Mouse (Mus musculus) kidney, embryonic 15.5 days (tissue): ENCODE results near the gene Cxcl16. TPM values are rescaled to one million over a fixed set of nuclear protein-coding genes. Genes with fewer than 3 reads are reported as not detected.

Experiments used
- ATAC-seq: fragments of 200-750 bp; cut with Nextera tagmentation; replicated peaks from 2 replicates; pipeline ENCODE4 v1.8.0; 2017; ENCODE audit warnings: moderate TSS enrichment; ENCODE audit not compliant: low FRiP score
- H3K27ac ChIP-seq: fragments of 300-500 bp; sonication (generic); 2 replicates; pipeline ENCODE4 v1.5.1; 2015; ENCODE audit warnings: mild to moderate bottlenecking, inconsistent platforms
- H3K27me3 ChIP-seq: fragments of 300-500 bp; sonication (generic); 2 replicates; pipeline ENCODE4 v1.6.1; 2015; ENCODE audit warnings: inconsistent platforms
- H3K36me3 ChIP-seq: fragments of 300-500 bp; sonication (generic); 2 replicates; pipeline ENCODE4 v1.6.1; 2015; ENCODE audit warnings: inconsistent platforms
- H3K4me1 ChIP-seq: fragments of 300-500 bp; sonication (generic); 2 replicates; pipeline ENCODE4 v1.6.1; 2015; ENCODE audit warnings: inconsistent platforms
- H3K4me2 ChIP-seq: fragments of 300-500 bp; sonication (generic); 2 replicates; pipeline ENCODE4 v1.6.1; 2015; ENCODE audit warnings: moderate library complexity, mild to moderate bottlenecking, inconsistent platforms
- H3K4me3 ChIP-seq: fragments of 300-500 bp; sonication (generic); replicated peaks from 2 replicates; pipeline ENCODE4 v1.5.1; 2015; ENCODE audit warnings: mild to moderate bottlenecking, inconsistent platforms
- H3K9ac ChIP-seq: fragments of 300-500 bp; sonication (generic); 2 replicates; pipeline ENCODE4 v1.6.1; 2015; ENCODE audit warnings: mild to moderate bottlenecking, inconsistent platforms
- H3K9me3 ChIP-seq: fragments of 300-500 bp; sonication (generic); replicated peaks from 2 replicates; pipeline ENCODE4 v1.6.1; 2016; ENCODE audit warnings: inconsistent platforms
- WGBS: fragments of 180-500 bp; shearing (Covaris S2); methylation state at CpG from one replicate; pipeline ENCODE4 v1.1.7; 2015; ENCODE audit warnings: mixed read lengths; 5-methylcytosine and 5-hydroxymethylcytosine counted together
- polyA plus RNA-seq: library from polyadenylated mRNA; unstranded; fragments of >200 nt; fragmentation: Nextera tagmentation; extraction: Ambion mirVana; gene quantifications from 2 replicates; pipeline ENCODE4 v1.2.1, GENCODE M21; 2015

The Cxcl16 gene
- polyA plus RNA-seq, 1 experiment from 2014 or later: 6.9 TPM

DNA sequence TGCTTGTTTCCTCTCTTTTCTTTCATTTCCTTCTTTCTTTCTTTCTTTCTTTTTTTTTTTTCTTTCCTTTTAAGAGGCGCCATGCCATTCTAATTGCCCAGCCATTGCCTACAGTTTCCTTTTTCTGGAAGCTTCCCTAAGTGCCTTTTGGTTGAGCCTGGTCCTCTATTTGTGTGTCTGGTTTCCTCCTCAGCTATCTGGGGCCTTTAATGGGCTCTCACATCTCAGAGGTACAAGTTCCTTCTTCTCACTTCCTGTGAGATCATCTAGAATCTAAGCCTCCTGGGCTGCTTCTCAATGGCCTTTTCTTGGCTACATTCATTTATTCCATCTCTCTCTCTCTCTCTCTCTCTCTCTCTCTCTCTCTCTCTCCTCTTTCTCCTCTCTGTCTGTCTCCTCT is 12.4 kb downstream of the Cxcl16 start:
- H3K27ac ChIP-seq: no peak overlapping the region
- no peak overlapping the region for H3K9ac ChIP-seq
- H3K4me2 ChIP-seq: no peak overlapping the region
- H3K27me3 ChIP-seq: no peaks in the 10 kb centered on the region
- H3K9me3 ChIP-seq: no peaks in the 10 kb centered on the region
- no peaks in the 10 kb centered on the region for H3K36me3 ChIP-seq
- H3K4me1 ChIP-seq: peaks cover 9% of the 10 kb centered on the region
- WGBS: 85% methylated on average over 1 of the region's 1 CpGs
- no peak for ATAC-seq
- no peak overlapping the region for H3K4me3 ChIP-seq

DNA sequence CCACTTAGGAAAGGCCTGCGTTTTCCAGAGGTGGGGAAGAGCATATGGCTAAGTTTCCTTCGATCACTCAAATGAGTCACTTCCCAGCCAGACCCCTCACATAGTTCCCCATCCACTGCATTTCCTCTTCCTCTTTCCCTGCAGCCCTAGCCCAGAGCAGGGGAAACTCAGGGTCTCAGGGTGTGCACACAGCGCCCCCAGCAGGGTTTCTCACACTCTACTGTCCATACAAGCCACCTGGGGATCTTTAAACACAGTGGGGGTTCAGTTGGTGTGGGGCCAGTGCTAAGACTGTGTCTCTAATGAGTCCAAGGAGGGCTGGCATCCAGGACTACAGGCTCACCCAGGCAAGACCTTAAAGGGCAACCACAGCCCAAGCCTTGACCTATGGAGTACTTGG is 13.0 kb downstream of the Cxcl16 start:
- WGBS: 59% methylated on average over 3 of the region's 3 CpGs
- Histone ChIP-seq H3K9ac (no peak overlapping the region), H3K4me1 (0 out of 2 replicates have a peak, but pooled peaks cover 7% of the 10 kb centered on the region), H3K36me3 (no peaks in the 10 kb centered on the region), H3K4me2 (no peak overlapping the region), H3K4me3 (no peak overlapping the region), H3K27ac (no peak overlapping the region), H3K27me3 (no peaks in the 10 kb centered on the region), H3K9me3 (no peaks in the 10 kb centered on the region)
- ATAC-seq: no peak

DNA sequence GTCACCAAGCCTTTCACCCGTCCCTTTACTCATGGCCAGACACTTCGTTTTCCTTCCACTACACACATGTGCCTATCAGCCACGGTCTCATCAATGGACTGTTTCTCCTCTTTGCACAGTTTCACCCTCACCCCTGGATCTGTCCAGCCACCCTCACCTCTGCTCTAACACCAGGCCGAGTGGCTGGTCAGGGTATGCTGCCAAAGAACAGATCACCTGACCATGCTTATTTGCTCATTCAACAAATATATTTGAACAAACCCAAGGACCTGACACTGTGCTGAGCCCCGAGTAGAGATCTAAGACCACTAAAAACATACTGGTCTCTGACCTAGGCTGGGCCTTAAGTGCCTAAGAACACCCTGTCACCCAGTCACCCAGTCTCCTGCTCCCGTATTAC is 15.1 kb downstream of the Cxcl16 start:
- 73% methylated on average over 6 of the region's 6 CpGs for WGBS
- ATAC-seq: no peak

DNA sequence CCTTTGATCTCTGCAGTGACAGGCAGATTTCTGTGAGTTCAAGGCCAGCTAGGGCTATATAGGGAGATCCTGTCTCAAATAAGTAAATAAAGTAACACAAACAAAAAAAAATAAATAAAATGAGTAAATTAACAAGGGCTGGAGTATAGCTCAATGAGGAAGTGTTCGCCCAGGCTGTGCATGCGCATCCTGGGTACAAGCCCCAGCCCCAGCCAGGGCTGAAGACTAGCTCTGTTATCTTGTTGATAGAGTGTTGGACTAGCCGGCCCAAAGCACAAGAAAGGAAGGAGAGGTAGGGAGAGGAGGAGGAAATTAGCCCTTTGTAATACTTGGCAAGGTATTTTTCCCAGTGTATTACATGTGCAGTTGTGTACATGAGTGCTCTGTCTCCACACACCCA is 15.8 kb downstream of the Cxcl16 start:
- Histone ChIP-seq H3K4me2 (no peak overlapping the region), H3K27ac (no peak overlapping the region), H3K9ac (no peak overlapping the region), H3K9me3 (no peaks in the 10 kb centered on the region), H3K4me3 (no peak overlapping the region), H3K27me3 (no peaks in the 10 kb centered on the region), H3K4me1 (no peaks in the 10 kb centered on the region), H3K36me3 (peaks cover 22% of the 10 kb centered on the region)
- no peak for ATAC-seq
- WGBS: 90% methylated on average over 3 of the region's 3 CpGs

More for the DNA sequence above, 15.1 kb downstream of the Cxcl16 start:
- no peaks in the 10 kb centered on the region for H3K27me3 ChIP-seq
- no peaks in the 10 kb centered on the region for H3K9me3 ChIP-seq
- no peak overlapping the region for H3K9ac ChIP-seq
- no peak overlapping the region for H3K27ac ChIP-seq
- H3K4me1 ChIP-seq: no peaks in the 10 kb centered on the region
- H3K36me3 ChIP-seq: peaks cover 15% of the 10 kb centered on the region
- H3K4me3 ChIP-seq: no peak overlapping the region
- no peak overlapping the region for H3K4me2 ChIP-seq

DNA sequence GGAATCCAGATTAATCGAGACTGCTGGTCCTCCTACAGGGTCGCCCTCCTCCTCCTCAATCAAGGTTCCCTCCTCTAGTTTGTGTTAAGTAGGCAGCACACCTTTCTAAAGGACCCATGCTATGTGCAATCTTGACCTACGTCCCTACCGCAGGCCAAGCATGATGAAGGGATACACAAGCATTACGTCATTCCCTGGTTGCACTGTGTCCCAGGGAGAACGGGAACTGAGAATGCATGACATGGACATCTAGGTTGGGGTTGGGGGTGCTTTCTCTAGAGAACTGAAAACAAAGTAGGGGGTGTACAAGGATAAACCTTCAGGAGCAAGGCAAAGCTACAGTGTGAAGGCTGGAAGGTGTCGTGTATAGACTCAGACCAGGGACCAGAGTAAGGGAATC is 17.9 kb downstream of the Cxcl16 start:
- no peak overlapping the region for H3K4me3 ChIP-seq
- H3K4me1 ChIP-seq: no peaks in the 10 kb centered on the region
- H3K9me3 ChIP-seq: no peaks in the 10 kb centered on the region
- WGBS: 89% methylated on average over 7 of the region's 7 CpGs
- H3K27ac ChIP-seq: no peak overlapping the region
- H3K4me2 ChIP-seq: no peak overlapping the region
- no peaks in the 10 kb centered on the region for H3K27me3 ChIP-seq
- H3K9ac ChIP-seq: no peak overlapping the region
- H3K36me3 ChIP-seq: peaks cover 43% of the 10 kb centered on the region
- ATAC-seq: no peak

DNA sequence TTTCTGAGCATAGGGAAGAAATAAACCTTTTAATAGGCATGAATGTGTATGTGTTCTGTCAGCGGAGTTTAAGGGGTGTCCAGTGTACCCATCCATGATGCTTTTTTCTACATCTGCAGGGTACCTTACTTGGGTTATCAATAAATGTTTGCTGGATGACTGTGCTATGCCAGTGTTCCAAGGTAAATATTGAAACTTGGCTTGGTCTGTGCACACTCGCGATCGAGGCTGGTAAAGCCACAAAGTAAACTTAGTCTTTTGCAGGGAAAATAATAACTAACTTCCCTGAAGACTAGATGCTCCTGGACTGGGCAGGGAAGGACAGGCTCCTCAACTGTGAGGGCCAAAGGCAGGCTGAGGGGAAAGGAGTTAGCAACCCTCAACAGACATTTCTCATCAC is 19.1 kb downstream of the Cxcl16 start:
- Histone ChIP-seq H3K4me1 (no peaks in the 10 kb centered on the region), H3K4me2 (no peak overlapping the region), H3K9ac (no peak overlapping the region), H3K27ac (no peak overlapping the region), H3K27me3 (no peaks in the 10 kb centered on the region), H3K36me3 (peaks cover 51% of the 10 kb centered on the region), H3K9me3 (no peaks in the 10 kb centered on the region), H3K4me3 (no peak overlapping the region)
- WGBS: 87% methylated on average over 4 of the region's 4 CpGs
- no peak for ATAC-seq

DNA sequence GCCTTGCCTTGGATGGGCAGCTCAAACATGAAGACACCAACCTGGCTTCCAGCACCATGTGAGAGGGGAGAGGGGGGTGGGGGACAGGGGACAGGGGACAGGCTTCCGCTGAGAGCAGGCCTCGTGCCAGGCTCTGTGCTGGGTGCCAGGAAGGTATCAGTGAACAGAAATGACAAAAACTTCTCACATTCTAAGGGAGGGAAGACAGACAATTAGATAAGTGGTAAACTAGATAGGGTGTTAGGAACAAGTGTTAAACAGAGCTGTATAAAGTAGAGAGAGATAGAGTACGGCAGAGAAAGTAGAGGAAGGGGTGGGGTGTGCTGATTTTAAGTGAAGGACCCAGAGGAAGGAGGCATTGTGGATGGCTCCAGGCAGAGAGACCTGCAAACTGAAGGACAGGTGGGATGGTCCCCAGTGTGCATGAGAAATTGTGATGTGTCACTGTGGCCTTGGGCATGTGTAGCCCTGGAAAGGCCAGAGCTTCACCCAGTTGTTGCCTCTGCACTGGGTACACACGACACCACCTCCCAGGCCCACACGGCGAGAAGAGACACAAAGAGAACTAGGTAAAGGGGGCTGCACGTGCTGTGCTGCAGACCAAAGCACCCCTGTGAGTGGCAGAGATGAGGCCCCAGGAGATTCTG is 20.9 kb downstream of the Cxcl16 start:
- H3K4me2 ChIP-seq: no peak overlapping the region
- H3K36me3 ChIP-seq: peaks cover 51% of the 10 kb centered on the region
- H3K4me3 ChIP-seq: no peak overlapping the region
- H3K9me3 ChIP-seq: no peaks in the 10 kb centered on the region
- H3K9ac ChIP-seq: no peak overlapping the region
- no peaks in the 10 kb centered on the region for H3K27me3 ChIP-seq
- 91% methylated on average over 7 of the region's 7 CpGs for WGBS
- no peak overlapping the region for H3K27ac ChIP-seq
- no peak for ATAC-seq
- peaks cover under 1% of the 10 kb centered on the region for H3K4me1 ChIP-seq

DNA sequence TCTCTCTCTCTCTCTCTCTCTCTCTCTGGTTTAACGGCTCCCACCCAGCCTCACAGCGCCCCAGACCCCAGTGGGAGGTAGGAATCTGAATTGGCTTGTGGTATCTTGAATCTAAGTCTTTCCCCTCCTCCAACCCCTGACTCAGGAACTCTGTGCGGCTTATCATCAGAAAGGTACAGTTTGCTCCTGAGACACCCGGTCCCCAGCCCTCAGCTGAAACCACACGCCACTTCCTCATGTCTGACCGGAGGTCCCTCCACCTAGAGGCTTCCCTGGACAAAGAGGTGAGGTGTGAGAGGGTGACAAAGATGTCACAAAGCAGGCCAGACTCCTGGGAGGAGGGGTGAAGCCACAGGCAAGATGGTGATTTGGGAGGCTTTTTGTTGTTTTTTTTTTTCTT is 22.4 kb downstream of the Cxcl16 start:
- no peak for ATAC-seq
- peaks cover 11% of the 10 kb centered on the region for H3K4me1 ChIP-seq
- H3K27ac ChIP-seq: no peak overlapping the region
- H3K4me2 ChIP-seq: no peak overlapping the region
- no peak overlapping the region for H3K4me3 ChIP-seq
- WGBS: 82% methylated on average over 6 of the region's 6 CpGs
- peaks cover 51% of the 10 kb centered on the region for H3K36me3 ChIP-seq
- H3K27me3 ChIP-seq: no peaks in the 10 kb centered on the region
- no peaks in the 10 kb centered on the region for H3K9me3 ChIP-seq
- H3K9ac ChIP-seq: no peak overlapping the region

DNA sequence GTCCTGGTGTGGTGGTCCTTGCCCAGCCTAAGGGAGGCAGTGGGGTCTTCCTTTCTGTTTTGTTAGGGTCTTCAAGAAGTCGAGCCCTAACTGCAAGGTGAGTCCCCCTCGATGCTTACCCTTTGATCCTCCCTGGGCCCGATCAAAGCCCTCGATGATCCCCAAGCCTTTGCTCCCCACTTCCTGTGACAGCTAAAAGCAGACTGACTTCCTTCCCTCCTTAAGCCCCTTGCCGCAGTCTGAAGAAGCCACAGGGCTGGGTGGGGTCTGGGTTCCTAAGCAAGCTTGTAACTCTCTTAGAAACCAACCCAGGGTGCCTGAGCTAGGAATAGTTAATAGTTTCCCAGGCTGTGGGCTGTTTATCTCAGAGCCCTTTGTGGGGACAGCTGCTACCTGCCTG is 24.3 kb downstream of the Cxcl16 start:
- Histone ChIP-seq H3K9ac (no peak overlapping the region), H3K4me2 (no peak overlapping the region), H3K4me3 (no peak overlapping the region)

DNA sequence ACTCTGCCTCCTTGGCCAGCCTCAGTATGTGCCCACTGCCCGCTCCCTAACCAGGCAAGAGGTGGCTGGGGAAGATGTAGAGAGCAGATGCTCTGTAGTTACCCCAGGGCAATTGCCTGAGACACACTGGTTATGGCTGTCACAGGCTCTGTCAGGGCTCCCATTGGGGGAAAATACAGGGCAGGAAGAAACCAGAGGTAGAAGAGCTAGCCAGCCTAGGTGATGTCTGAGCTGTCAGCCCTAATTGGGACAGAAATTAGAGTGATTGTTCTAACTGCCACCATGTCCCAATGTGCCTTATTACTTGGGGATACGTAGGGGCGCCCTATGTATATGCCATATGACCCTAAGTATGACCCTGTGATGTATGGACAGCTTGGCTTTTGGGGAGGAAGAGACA is 25.8 kb downstream of the Cxcl16 start:
- H3K4me3 ChIP-seq: 0 out of 2 replicates have a peak overlapping the region, but pooled peaks have one; percentile 60
- peak overlapping the region; percentile 82 for H3K4me2 ChIP-seq
- no peak for ATAC-seq
- peaks cover 18% of the 10 kb centered on the region for H3K4me1 ChIP-seq
- H3K27me3 ChIP-seq: no peaks in the 10 kb centered on the region
- 96% methylated on average over 3 of the region's 3 CpGs for WGBS
- no peak overlapping the region for H3K27ac ChIP-seq
- no peaks in the 10 kb centered on the region for H3K9me3 ChIP-seq
- peaks cover 28% of the 10 kb centered on the region for H3K36me3 ChIP-seq
- no peak overlapping the region for H3K9ac ChIP-seq

More for the DNA sequence above, 24.3 kb downstream of the Cxcl16 start:
- Histone ChIP-seq H3K27me3 (no peaks in the 10 kb centered on the region), H3K27ac (no peak overlapping the region), H3K4me1 (peaks cover 18% of the 10 kb centered on the region), H3K9me3 (no peaks in the 10 kb centered on the region), H3K36me3 (peaks cover 44% of the 10 kb centered on the region)
- 73% methylated on average over 5 of the region's 5 CpGs for WGBS
- no peak for ATAC-seq

DNA sequence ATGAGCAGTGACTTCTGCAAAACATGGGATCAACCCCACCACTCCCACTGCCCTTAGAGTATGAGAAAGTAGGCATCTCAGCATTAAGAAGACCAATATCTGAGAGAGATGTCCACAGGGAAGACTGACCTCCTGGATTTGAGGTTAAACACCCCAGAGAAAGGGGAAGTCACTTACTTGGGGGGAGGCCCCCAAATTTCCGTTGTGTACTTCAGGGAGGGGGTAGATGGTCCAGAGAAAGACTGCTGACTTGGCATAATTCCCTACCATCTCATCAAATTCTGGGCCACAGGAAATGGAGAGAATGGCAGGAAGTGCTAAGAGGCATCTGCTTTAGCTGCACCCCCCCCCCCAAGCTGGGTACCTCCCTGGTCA is 26.2 kb downstream of the Cxcl16 start:
- Histone ChIP-seq H3K4me2 (peak overlapping the region; percentile 82), H3K4me1 (peaks cover 18% of the 10 kb centered on the region), H3K27ac (0 out of 2 replicates have a peak overlapping the region, but pooled peaks have one; percentile 63), H3K9me3 (no peaks in the 10 kb centered on the region), H3K36me3 (peaks cover 24% of the 10 kb centered on the region), H3K4me3 (peak overlapping the region; percentile 60), H3K27me3 (no peaks in the 10 kb centered on the region), H3K9ac (0 out of 2 replicates have a peak overlapping the region, but pooled peaks have one; percentile 63)
- WGBS: 79% methylated on average over 1 of the region's 1 CpGs
- ATAC-seq: no peak

DNA sequence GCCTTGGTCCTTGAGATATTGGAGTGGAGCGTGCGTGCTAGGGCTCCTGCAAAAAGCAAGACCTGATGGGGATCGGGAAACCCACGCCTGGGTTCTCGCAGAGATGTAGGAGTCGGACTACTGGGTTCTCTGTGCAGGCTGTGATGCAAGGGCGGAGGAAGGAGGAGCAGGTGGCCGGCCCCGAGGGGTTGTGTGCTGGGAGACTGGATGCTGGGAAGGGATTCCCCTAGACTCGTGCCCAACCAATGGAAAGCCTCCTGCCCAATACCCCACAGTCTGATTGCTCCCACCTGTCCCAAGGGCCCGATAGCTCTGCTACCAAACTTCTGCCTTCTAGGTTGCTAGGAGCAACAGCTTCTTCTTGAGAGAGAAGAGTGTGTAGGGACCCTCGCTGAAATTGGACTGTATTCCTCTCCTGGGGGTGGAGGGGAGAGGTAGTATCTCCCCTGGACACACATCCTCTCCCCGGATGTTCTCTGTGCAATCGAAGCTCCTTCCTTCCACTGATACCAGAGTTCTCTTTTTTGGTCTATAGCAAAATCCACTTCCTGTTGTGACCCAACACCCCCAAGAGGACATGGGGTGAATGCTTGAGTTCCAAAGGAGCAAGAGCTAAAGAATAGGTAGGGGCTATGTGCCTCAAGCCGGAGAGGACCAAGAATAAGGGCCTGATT is 26.8 kb downstream of the Cxcl16 start:
- Histone ChIP-seq H3K4me1 (peaks cover 18% of the 10 kb centered on the region), H3K4me3 (peak overlapping the region; percentile 60), H3K27ac (peak overlapping the region; percentile 63), H3K4me2 (peak overlapping the region; percentile 82), H3K36me3 (peaks cover 19% of the 10 kb centered on the region), H3K9me3 (no peaks in the 10 kb centered on the region), H3K27me3 (no peaks in the 10 kb centered on the region), H3K9ac (peak overlapping the region; percentile 63)
- WGBS: 10% methylated on average over 15 of the region's 15 CpGs
- peak; percentile 31 for ATAC-seq
